Comparison of ENCODE assay signal across 9 mouse cellular contexts in the genomic region with DNA sequence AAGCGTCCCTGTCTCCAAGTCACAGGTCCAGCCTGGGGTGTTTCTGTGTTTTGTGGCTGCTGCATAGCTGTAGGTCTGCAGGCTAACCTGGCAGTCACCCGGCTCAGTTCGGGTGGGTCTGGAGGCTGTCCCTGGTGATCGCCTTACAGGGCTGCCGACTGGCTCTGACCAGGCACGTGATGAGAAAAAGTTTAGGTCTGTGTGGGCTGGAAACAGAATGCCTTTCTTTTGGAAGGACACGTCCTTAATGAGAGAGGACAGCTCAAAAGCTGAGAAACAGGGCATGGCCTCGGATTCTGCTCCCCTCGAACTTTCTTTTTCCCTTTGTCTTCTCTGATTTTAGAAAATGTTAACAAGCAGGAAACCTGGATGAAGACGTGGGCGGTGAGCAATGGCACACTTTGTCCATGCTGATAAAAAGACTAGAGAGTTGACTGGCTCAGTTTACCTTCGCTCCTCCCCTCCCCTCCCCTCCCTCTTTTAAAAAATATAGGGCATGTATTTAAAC. TPM values are rescaled to one million over a fixed set of nuclear protein-coding genes. Genes with fewer than 3 reads are reported as not detected.
DNase-seq lines count a peak whose midpoint lies in the region; ATAC-seq and TF ChIP-seq lines count a peak whose summit lies in the region.
"Had no signal": no experiment of that assay in that cellular context is flagged by ENCODE, and none has a peak within 500 bp of the region (broad histone marks: within the 10 kb centered on the region; RNA-seq: fewer than 3 reads in every experiment).

A gene (minus strand): TSS at position 114 of the 508 bp plus-strand sequence.

- H3K4me2 ChIP-seq in midbrain, embryonic 16.5 days (ENCODE audit: low read length) = no peak within 1 kb of the TSS

- H3K27me3 ChIP-seq in midbrain, embryonic 10.5 days (ENCODE audit: low read depth, poor library complexity, severe bottlenecking) = peaks cover 28% of the 10 kb centered on the region
- no peaks in the 10 kb centered on the region for H3K27me3 ChIP-seq in midbrain, embryonic 16.5 days (ENCODE audit: control insufficient read depth, insufficient read depth, low read depth, low read length)
- H3K27me3 ChIP-seq in embryonic facial prominence, embryonic 10.5 days (replicated peaks; ENCODE audit: low read depth, poor library complexity, severe bottlenecking) = peaks cover 27% of the 10 kb centered on the region
- no peaks in the 10 kb centered on the region for H3K27me3 ChIP-seq in liver, adult 2 months (ENCODE audit: control insufficient read depth, insufficient read depth, low read length)

- H3K36me3 ChIP-seq in midbrain, embryonic 10.5 days = no peaks in the 10 kb centered on the region
- no peaks in the 10 kb centered on the region for H3K36me3 ChIP-seq in midbrain, embryonic 16.5 days (ENCODE audit: control insufficient read depth, insufficient read depth, low read length)
- H3K36me3 ChIP-seq in embryonic facial prominence, embryonic 10.5 days (replicated peaks) = no peaks in the 10 kb centered on the region
- H3K36me3 ChIP-seq in liver, adult 2 months (ENCODE audit: control insufficient read depth, insufficient read depth, low read length) = no peaks in the 10 kb centered on the region

- H3K79me2 ChIP-seq in liver, adult 2 months (ENCODE audit: control insufficient read depth, insufficient read depth, low read length) = no peaks in the 10 kb centered on the region

- peak within 1 kb of the TSS; percentile 34; the same call in 1 of the 2 replicates for H3K27ac ChIP-seq in midbrain, embryonic 10.5 days (replicated peaks)
- no peak within 1 kb of the TSS for H3K27ac ChIP-seq in midbrain, embryonic 16.5 days (ENCODE audit: low read length)
- peak within 1 kb of the TSS; percentile 31; the same call in 1 of the 2 replicates for H3K27ac ChIP-seq in embryonic facial prominence, embryonic 10.5 days (replicated peaks)
- H3K27ac ChIP-seq in liver, adult 2 months (replicated peaks; ENCODE audit: insufficient read depth, low read depth, low read length) = peak within 1 kb of the TSS; percentile 74

- no peak within 1 kb of the TSS for H3K9ac ChIP-seq in midbrain, embryonic 16.5 days (ENCODE audit: low read depth, low read length)
- H3K9ac ChIP-seq in liver, adult 2 months (ENCODE audit: low read depth, low read length) = peak within 1 kb of the TSS; percentile 60

- WGBS in midbrain, embryonic 10.5 days = 26% methylated on average over 12 of the region's 12 CpGs
- WGBS in midbrain, embryonic 16.5 days = 22% methylated on average over 12 of the region's 12 CpGs
- 15% methylated on average over 12 of the region's 12 CpGs for WGBS in embryonic facial prominence, embryonic 10.5 days
- WGBS in liver, adult 2 months = 9% methylated on average over 12 of the region's 12 CpGs

- no peaks in the 10 kb centered on the region for H3K9me3 ChIP-seq in midbrain, embryonic 10.5 days (replicated peaks)
- no peaks in the 10 kb centered on the region for H3K9me3 ChIP-seq in midbrain, embryonic 16.5 days (replicated peaks; ENCODE audit: control insufficient read depth, low read length, poor library complexity, severe bottlenecking)
- no peaks in the 10 kb centered on the region for H3K9me3 ChIP-seq in embryonic facial prominence, embryonic 10.5 days

- ATAC-seq in midbrain, embryonic 16.5 days = no peak

- TF ChIP-seq CTCF in liver, adult 2 months (IDR thresholded peaks at IDR 0.05; ENCODE audit: low read depth, low read length) = no peak

- peak; percentile 30 for DNase-seq in midbrain, embryonic 10.5 days (ENCODE audit: low spot score)
- DNase-seq in embryonic facial prominence, embryonic 10.5 days (ENCODE audit: low spot score) = peak; percentile 65
- peak; percentile 22 for DNase-seq in heart, postnatal 25 days (ENCODE audit: low spot score)
- peak; percentile 73 for DNase-seq in liver, adult 2 months (ENCODE audit: extremely low read depth, low read depth, low spot score)
- DNase-seq in ovary, postnatal 14 days (ENCODE audit: low spot score) = peak; percentile 44
- no peak for DNase-seq in c-Kit-positive CD71-positive TER-119-positive erythroid progenitor cells, embryonic 14.5 days (ENCODE audit: low spot score)
- DNase-seq in thymus, postnatal 36 days = no peak

- TF ChIP-seq POLR2A in liver, adult 2 months (IDR thresholded peaks at IDR 0.05; ENCODE audit: extremely low read depth, insufficient read depth, low read length) = 0 out of 2 replicates have a peak, but pooled peaks have one; percentile 53

- intact Hi-C loops in heart, postnatal 25 days (cut with DNase I) = no loop called here

- peak within 1 kb of the TSS; percentile 20; the same call in 1 of the 2 replicates for H3K4me3 ChIP-seq in midbrain, embryonic 10.5 days
- H3K4me3 ChIP-seq in midbrain, embryonic 16.5 days (ENCODE audit: low read depth, low read length) = no peak within 1 kb of the TSS
- peak within 1 kb of the TSS; percentile 35 for H3K4me3 ChIP-seq in embryonic facial prominence, embryonic 10.5 days
- H3K4me3 ChIP-seq in liver, adult 2 months (ENCODE audit: insufficient read depth, low read depth, low read length) = peak within 1 kb of the TSS; percentile 59

- peaks cover 34% of the 10 kb centered on the region for H3K4me1 ChIP-seq in midbrain, embryonic 10.5 days
- peaks cover 3% of the 10 kb centered on the region; the same call in 1 of the 2 replicates for H3K4me1 ChIP-seq in midbrain, embryonic 16.5 days (ENCODE audit: control insufficient read depth, insufficient read depth, low read length)
- H3K4me1 ChIP-seq in embryonic facial prominence, embryonic 10.5 days = peaks cover 21% of the 10 kb centered on the region
- peaks cover 11% of the 10 kb centered on the region for H3K4me1 ChIP-seq in liver, adult 2 months (ENCODE audit: control insufficient read depth, insufficient read depth, low read length)

RNA-seq across cellular contexts. Expression of the gene that starts here (rescaled TPM):
- polyA plus RNA-seq in midbrain, embryonic 10.5 days (2016; fragmentation: Nextera tagmentation; extraction: Ambion mirVana) = not detected in 2 replicates
- 0.13 TPM in 1 of 2 replicates, not detected in the other for polyA plus RNA-seq in midbrain, embryonic 16.5 days (2015; fragmentation: Nextera tagmentation; extraction: Ambion mirVana)
- polyA plus RNA-seq in embryonic facial prominence, embryonic 10.5 days (2016; fragmentation: Nextera tagmentation; extraction: Ambion mirVana) = not detected in 2 replicates
- not detected for total RNA-seq in heart, postnatal 25 days (2021)
- total RNA-seq in liver, adult 2 months (2014; rRNA removed) = not detected in 2 replicates
- 1.7 TPM in 2 replicates for polyA plus RNA-seq in liver, adult 2 months (2012; rRNA removed)
- polyA plus RNA-seq: brain, embryonic 14.5 days had no signal

Comparison
In these comparisons a context has a peak if more than half of its experiments do, and no peak if none do; other contexts are left out.
1. Peak in DNase-seq, H3K4me3 ChIP-seq and H3K27ac ChIP-seq in midbrain, embryonic 10.5 days; RNA of the gene not detected or under 1 TPM.
2. Peak in DNase-seq, H3K4me3 ChIP-seq and H3K27ac ChIP-seq in embryonic facial prominence, embryonic 10.5 days; RNA of the gene not detected or under 1 TPM.
3. Peak in DNase-seq in heart, postnatal 25 days; RNA of the gene not detected or under 1 TPM.
4. DNase-seq: peak in liver, adult 2 months (single experiment) and ovary, postnatal 14 days (single experiment); none in c-Kit-positive CD71-positive TER-119-positive erythroid progenitor cells, embryonic 14.5 days (single experiment) and thymus, postnatal 36 days (0 of 2).